Mouse (Mus musculus) adrenal gland, adult (tissue): Measurements from ENCODE around the gene Hpgds.

ENCODE experiments used
- DNase-seq, 2 experiments: peaks; one replicate each; pipeline ENCODE4 v3.0.0; 2022 to 2023; ENCODE audit warnings: low spot score in 1 of 2; ENCODE audit not compliant: inconsistent age in 2 of 2

The Hpgds gene

DNA sequence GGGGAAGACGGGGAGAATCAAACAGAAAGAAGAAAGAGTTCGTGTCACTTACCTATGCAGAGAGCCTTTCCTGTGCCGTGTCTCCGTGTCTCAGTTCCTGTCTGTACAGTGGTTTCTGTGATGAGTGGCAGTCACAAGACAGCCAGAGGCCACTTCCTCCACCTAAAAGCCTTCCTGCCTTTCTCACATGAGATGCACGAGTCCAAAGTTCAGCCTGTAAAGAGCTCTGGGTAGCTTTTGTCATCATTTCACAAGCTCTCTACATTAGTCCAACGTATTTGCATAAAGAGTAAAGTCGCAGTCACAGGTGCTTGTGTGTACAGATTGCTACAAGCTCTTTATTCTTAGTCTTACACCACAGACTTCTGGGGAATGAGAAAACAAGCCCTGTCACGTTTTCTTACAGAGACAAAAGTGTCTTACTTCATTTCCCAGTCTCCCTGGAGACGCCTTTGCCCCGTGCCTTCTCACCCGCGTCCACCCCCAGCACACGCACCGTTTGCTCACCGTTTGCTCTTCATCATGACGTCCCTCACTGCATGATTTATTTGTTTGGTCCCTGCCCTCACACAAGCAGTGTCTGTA lies at the start of gene Hpgds:
Gene Hpgds (minus strand): TSS at position 288 of the 585 bp plus-strand sequence.
- DNase-seq, result peak; percentile 11 to 26

GRCm38 (mm10) chr6:65164977-65165376 lies 20.3 kb upstream of the Hpgds start:
- no peak for DNase-seq

- no peak for DNase-seq
Measured at GRCm38 (mm10) chr6:65164137-65164536, 19.4 kb upstream of the Hpgds start.

GRCm38 (mm10) chr6:65159381-65159942 lies 14.8 kb upstream of the Hpgds start:
- DNase-seq, result no peak

- DNase-seq, result no peak
Measured at GRCm38 (mm10) chr6:65157042-65157441, 12.3 kb upstream of the Hpgds start.

DNA sequence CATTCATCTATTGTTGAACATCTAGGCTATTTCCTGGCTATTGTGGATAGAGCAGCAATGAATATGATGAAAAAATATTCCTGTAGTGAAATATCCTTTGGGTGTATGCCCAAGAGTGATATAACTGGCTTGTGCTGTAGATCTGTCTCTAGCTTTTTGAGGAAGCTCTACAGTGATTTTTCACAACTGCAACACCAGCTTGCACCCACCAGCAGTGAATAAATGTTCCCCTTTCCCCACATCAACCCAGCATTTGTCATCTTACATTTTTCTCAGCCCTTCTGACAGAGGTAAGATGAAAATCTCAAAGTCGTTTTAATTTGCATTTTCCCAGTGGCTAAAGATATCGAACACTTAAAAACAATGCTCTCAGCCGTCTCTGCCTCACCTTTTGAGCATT lies 8.9 kb upstream of the Hpgds start:
- no peak for DNase-seq

DNA sequence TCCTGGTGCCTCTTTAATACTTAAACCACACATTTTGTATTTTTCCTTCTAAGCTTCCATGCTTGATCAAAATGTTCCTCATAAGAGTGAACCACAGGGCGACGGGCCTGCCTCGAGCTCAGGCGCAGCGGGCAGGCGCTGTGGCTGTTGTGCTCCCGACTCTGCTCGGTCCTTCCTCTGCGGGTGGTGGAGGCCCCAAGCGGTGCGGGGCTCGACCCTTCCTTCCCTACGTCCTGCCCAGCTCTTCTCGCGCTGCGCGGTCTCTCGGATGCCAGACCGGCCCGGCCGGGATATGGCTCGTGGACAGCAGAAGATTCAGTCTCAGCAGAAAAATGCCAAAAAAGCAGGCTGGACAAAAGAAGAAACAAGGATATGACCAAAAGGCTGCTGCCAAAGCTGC lies 6.0 kb upstream of the Hpgds start:
- DNase-seq, result no peak

DNA sequence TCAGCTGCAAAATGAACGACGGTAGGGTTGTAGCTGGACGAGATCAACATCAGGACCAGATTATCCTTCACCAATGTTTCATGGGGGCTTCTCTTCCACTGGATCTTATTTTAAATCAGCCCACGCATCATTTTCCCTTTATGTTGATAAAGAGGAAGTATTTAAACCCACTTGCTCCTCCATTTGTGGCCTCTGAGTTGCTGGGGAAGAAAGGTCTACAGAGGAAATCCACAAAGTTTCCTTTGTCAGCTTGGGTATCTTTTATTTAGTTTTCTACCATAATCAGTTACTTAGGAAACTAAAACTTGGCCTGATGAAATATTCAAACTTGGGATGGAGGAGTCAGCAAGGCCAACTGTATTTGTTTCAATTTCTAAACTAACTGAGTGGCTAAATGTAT lies 1.7 kb upstream of the Hpgds start:
- DNase-seq, result no peak

GRCm38 (mm10) chr6:65142316-65142715 lies 2.4 kb downstream of the Hpgds start:
- no peak for DNase-seq

DNA sequence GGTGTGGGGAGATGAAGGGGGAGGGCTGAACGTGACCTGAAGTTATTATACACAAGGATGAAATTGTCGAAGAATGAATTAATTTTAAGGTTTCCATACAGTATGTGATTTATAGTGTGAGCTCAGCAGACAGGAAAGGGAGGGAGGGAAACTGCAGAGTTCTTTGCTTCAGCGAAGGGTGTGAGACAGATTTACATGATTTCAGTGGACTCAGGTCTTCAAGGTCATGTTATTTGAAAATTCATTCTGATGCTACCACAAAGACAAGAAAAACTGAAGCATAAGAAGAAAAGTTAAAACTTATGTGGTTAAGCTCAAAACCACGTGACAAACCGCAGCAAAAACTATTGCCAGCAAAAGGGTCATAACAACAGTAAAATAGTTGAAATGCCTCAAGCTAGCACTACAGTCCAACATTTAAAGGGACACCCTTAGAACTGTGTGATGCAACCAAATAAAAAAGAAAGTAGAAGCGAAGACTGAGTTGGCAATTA lies 3.9 kb downstream of the Hpgds start:
- no peak for DNase-seq

GRCm38 (mm10) chr6:65140082-65140749 lies 4.5 kb downstream of the Hpgds start:
- DNase-seq, result no peak

DNA sequence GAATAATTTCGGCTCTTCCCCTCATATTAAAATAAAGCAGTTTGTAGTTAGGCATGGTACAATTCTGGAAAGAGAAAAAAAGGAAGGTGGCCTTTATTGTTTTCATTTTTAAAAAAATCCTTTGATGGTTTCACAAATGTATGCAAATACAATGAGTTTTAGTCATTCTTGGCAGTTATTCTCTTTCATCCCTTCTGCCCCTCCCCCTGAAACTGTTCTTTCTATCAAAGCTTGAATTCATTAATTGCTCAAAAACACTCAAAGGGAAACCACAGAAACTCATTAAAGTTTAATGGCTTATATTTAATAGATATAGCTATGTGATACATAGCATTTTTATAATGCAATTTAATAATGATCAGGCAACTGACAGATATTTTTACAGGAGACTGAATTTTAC lies 6.5 kb downstream of the Hpgds start:
- no peak for DNase-seq

DNA sequence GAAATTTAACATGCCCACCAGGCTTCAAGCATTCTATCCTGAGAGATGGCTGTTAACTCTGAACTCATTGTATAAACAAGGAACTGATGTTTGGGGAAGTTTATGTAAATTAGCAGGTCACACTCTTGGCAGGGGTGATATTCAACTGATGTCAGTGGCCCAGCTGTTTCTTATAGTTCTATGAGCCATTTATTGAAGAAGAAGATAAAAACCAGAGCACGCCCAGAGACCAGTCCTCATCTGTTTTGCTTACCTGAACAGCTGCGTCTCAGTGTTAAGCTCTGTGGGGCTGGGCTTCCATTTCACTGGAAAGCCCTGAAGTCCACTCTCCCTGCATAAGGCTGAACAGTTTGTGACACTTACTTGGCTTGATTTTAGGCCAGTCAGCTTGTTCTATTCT lies 6.9 kb downstream of the Hpgds start:
- DNase-seq, result no peak

- no peak for DNase-seq
Measured at GRCm38 (mm10) chr6:65132376-65132775, 12.3 kb downstream of the Hpgds start.

DNA sequence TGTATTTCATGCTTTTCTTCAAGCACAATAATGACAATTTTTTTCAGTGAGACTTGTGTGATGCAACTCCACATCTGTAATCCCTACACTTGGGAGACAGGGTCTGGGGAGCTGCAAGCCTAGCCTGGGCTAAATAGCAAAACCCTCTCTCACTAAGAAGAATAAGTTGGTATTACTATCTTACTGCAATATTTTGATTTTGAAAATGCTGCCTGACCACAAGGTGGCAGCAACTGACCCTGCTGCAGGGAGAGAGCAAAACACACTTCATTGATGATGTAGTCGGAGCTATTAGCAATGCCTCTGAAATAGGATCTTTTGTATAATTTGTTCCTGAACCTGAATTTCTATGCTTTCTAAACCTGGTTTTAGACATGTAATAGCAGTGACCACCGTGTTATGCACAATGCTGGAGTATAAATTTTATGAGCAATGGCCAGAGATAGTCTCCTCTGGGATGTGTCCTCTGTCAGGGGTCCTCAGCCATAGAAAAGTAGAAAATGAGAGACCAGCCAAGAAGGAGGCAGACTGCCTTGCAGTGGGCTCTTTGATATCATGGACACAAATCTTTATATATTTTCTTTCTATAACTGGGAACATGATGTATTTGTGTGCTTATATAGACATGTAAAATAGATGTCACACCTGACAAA lies 18.5 kb downstream of the Hpgds start:
- DNase-seq, result peak; percentile 17 to 73

DNA sequence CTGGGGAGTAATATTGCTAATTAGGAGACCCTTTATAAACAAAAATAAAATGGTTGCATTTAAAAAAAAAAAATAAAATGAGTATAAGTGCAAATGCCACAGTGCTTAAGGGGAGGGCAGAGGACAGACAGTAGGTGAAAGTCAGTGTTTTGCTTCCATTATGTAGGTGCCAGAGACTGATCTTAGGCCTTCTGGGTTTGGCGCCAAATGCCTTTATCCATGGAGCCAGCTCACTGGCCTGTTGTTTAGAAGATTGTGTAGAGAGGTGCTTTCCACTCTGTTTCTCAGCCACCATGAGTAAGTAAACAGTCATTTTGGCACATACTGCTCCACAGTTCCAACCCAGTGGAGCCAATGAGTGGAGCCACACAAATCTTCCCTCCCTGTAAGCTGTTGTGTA lies 27.2 kb downstream of the Hpgds start:
- no peak for DNase-seq

GRCm38 (mm10) chr6:65114902-65115301 lies 29.8 kb downstream of the Hpgds start:
- peak in 1 of 2 experiments; percentile 29 for DNase-seq

DNA sequence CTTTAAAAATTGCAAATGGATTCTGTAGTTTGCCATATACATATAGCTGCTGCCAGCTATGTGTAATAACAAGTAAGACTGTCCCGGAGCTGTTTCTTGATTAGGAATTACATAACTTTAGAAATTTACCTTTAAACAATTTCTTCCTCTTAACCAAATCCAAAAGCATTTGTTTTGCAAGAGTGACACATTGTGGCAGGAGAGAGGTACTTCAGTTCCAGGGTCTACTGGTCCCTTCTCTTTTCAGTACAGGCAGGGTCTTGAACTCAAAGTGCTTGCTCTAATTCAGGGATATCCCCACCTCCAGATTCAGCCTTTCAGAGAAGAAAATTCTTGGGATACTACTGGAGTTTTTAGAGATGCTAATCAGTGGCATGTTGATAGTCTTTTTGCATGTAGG lies 65.6 kb downstream of the Hpgds start:
- peak in 1 of 2 experiments; percentile 36 for DNase-seq

DNA sequence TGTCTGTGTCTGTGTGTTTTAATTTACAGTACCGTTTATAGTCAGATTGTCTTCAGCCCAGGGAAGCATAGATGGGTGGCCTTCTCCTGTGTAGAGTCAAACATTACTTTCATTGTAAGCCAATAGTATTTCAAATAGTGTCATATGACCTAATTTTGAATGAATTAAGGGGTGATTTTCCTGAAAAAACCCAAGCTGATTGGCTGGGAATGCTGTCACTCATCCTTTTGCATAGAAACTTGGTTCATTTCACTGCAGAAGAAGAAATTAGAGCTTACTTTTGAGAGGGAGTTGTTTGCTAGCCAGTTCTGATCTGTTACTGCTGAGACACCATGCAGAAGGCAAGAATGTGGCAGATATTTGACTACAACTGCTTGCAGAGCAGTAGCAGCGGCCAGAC lies 69.5 kb downstream of the Hpgds start:
- DNase-seq, result no peak
